Mouse (Mus musculus) kidney, adult 2 months (tissue): ENCODE measurements at regions not wholly inside any gene's neighbourhood (a gene's known extent, or its start where the extent isn't known, plus 50 kb on each side); places are given as distances from the start of the nearest gene placed in this dataset.

ENCODE experiments used
- CTCF ChIP-seq: fragments of 200-500 bp; conservative IDR thresholded peaks from 2 replicates; pipeline ENCODE4 v1.5.1; 2011; ENCODE audit warnings: low read depth, mild to moderate bottlenecking, control low read depth, low read length, moderate library complexity, mixed read lengths; ENCODE audit not compliant: insufficient read depth, insufficient read length
- POLR2A ChIP-seq: fragments of 200-500 bp; IDR thresholded peaks from one replicate; pipeline ENCODE4 v1.6.1; 2011; ENCODE audit warnings: low read depth, low read length, control low read depth

DNA sequence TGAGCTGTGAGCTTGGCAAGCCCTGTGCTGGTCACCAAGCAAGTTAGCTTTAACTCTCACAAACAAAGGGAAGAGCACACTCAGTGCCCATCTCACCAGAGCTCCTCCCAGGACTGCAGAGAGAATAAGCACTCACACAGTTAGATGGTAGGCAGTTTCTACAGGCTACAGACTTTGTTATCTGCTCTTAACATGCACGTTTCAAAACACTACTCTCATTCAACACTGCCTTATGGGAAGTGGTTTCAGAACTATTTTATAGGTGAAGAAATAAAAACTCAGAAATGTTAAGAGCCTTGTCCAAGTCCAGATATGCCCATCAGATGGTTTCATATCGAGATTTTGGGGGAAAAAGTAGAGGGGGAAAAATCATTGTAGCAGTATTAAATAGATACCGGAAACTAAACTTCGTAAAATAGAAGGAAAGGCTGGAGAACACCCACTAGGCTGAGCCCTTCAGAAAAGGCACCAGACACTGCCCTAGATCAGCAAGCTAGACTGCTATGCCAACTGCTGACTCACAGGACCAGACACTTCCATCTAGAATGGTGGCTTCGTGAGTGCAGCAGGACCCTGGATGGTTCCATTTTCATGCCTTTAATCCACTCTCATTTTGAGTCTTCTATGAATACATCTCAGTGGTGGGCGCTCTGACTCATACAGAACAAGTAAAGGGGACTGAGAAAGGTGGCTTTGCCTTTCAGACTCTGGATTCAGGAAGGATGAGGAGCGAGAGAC lies 51.3 kb upstream of the Serbp1 start:
- no peak for TF ChIP-seq CTCF
- no peak for TF ChIP-seq POLR2A
